Mouse (Mus musculus) heart, embryonic 10.5 days (tissue): ENCODE measurements around the gene Olfr597. TPM values are rescaled to one million over a fixed set of nuclear protein-coding genes. Genes with fewer than 3 reads are reported as not detected.
A peak's percentile ranks its signal among the peaks of the same experiment; 100 is the strongest.
"Not testable (repeated sequence)": the region's sequence is repeated elsewhere in the genome, so short reads cannot be mapped to it uniquely, and the experiment has no call there.

Experiments
- DNase-seq: peaks from one replicate; pipeline ENCODE4 v3.0.0-alpha.2; 2017; ENCODE audit warnings: low spot score
- H3K27ac ChIP-seq: fragments of 300-500 bp; sonication (generic); 2 replicates; pipeline ENCODE4 v1.5.1; 2016; ENCODE audit warnings: mild to moderate bottlenecking
- H3K27me3 ChIP-seq: fragments of 300-500 bp; sonication (generic); 2 replicates; pipeline ENCODE4 v1.6.1; 2016; ENCODE audit warnings: mild to moderate bottlenecking; ENCODE audit not compliant: poor library complexity, insufficient read depth, severe bottlenecking
- H3K36me3 ChIP-seq: fragments of 300-500 bp; sonication (generic); 2 replicates; pipeline ENCODE4 v1.6.1; 2016; ENCODE audit warnings: mild to moderate bottlenecking, moderate library complexity
- H3K4me1 ChIP-seq: fragments of 300-500 bp; sonication (generic); 2 replicates; pipeline ENCODE4 v1.6.1; 2016; ENCODE audit warnings: mild to moderate bottlenecking
- H3K4me3 ChIP-seq: fragments of 300-500 bp; sonication (generic); 2 replicates; pipeline ENCODE4 v1.5.1; 2016; ENCODE audit warnings: mild to moderate bottlenecking, moderate library complexity
- H3K9me3 ChIP-seq: fragments of 300-500 bp; sonication (generic); 2 replicates; pipeline ENCODE4 v1.6.1; 2016; ENCODE audit warnings: mild to moderate bottlenecking, moderate library complexity
- WGBS: fragments of 180-500 bp; shearing (Covaris S2); methylation state at CpG from one replicate; pipeline ENCODE4 v1.1.7; 2016; 5-methylcytosine and 5-hydroxymethylcytosine counted together
- microRNA-seq: library from miRNA; unstranded; fragments of <30 nt; microRNA quantifications from one replicate; pipeline ENCODE4, GENCODE M21; 2017
- polyA plus RNA-seq: library from polyadenylated mRNA; unstranded; fragments of >200 nt; fragmentation: Nextera tagmentation; extraction: Ambion mirVana; gene quantifications from 2 replicates; pipeline ENCODE4 v1.2.1, GENCODE M21; 2016

Olfr597 gene
- not detected in 2 replicates for polyA plus RNA-seq

GRCm38 (mm10) chr7:103316015-103316414, at the start of gene Olfr597:
Gene Olfr597 (plus strand): TSS chr7:103316315.
- not testable (repeated sequence) for H3K27me3 ChIP-seq, H3K9me3 ChIP-seq, DNase-seq, H3K36me3 ChIP-seq, H3K4me3 ChIP-seq, H3K27ac ChIP-seq, H3K4me1 ChIP-seq
- 82% methylated on average over 2 of the region's 2 CpGs for WGBS

- DNase-seq: peak; percentile 62
- 73% methylated on average over 2 of the region's 2 CpGs for WGBS
- H3K4me3 ChIP-seq, H3K36me3 ChIP-seq, H3K27ac ChIP-seq, H3K9me3 ChIP-seq, H3K27me3 ChIP-seq, H3K4me1 ChIP-seq: not testable (repeated sequence)
Measured at GRCm38 (mm10) chr7:103305348-103305747, 10.8 kb upstream of the Olfr597 start, which contains the start of gene Olfr596. Gene Olfr596 (plus strand): TSS chr7:103305648.

- Histone ChIP-seq H3K9me3 (no peaks in the 10 kb centered on the region), H3K36me3 (no peaks in the 10 kb centered on the region), H3K27ac (no peak within 1 kb of the TSS), H3K4me3 (no peak within 1 kb of the TSS), H3K4me1 (no peaks in the 10 kb centered on the region), H3K27me3 (no peaks in the 10 kb centered on the region)
- no peak for DNase-seq
Measured at GRCm38 (mm10) chr7:103323268-103323667, 7.2 kb downstream of the Olfr597 start, which contains the start of gene Olfr598. Gene Olfr598 (plus strand): TSS chr7:103323568.

GRCm38 (mm10) chr7:103335617-103336016, 19.5 kb downstream of the Olfr597 start, which contains the start of gene Olfr599:
Gene Olfr599 (plus strand): TSS chr7:103335917.
- WGBS: 79% methylated on average over 1 of the region's 1 CpGs
- Histone ChIP-seq H3K4me1 (no peaks in the 10 kb centered on the region), H3K27ac (no peak within 1 kb of the TSS), H3K27me3 (no peaks in the 10 kb centered on the region), H3K36me3 (no peaks in the 10 kb centered on the region), H3K4me3 (no peak within 1 kb of the TSS), H3K9me3 (no peaks in the 10 kb centered on the region)
- DNase-seq: no peak

- H3K27me3 ChIP-seq: no peaks in the 10 kb centered on the region
- no peak within 1 kb of the TSS for H3K27ac ChIP-seq
- H3K36me3 ChIP-seq: no peaks in the 10 kb centered on the region
- no peaks in the 10 kb centered on the region for H3K9me3 ChIP-seq
- H3K4me1 ChIP-seq: no peaks in the 10 kb centered on the region
- DNase-seq: no peak
- no peak within 1 kb of the TSS for H3K4me3 ChIP-seq
Measured at GRCm38 (mm10) chr7:103349569-103349968, 33.5 kb downstream of the Olfr597 start, which contains the start of gene Olfr600. Gene Olfr600 (minus strand): TSS chr7:103349669.

- Histone ChIP-seq H3K27ac (no peak within 1 kb of the TSS), H3K9me3 (no peaks in the 10 kb centered on the region), H3K27me3 (no peaks in the 10 kb centered on the region), H3K4me3 (no peak within 1 kb of the TSS), H3K36me3 (no peaks in the 10 kb centered on the region), H3K4me1 (no peaks in the 10 kb centered on the region)
- no peak for DNase-seq
- WGBS: 72% methylated on average over 1 of the region's 1 CpGs
Measured at GRCm38 (mm10) chr7:103362555-103362954, 46.4 kb downstream of the Olfr597 start, which contains the start of gene Olfr601. Gene Olfr601 (minus strand): TSS chr7:103362655.

Small RNA genes lying within 50 kb of the gene (microRNA-seq; reads per million reads assigned to microRNA genes)
- not detected for gene Gm23550

Other genes with a start within 250 kb of the Olfr597 start
- not detected in 2 replicates for gene Olfr584, start 234.4 kb upstream of the Olfr597 start, polyA plus RNA-seq
- gene Olfr585, start 218.6 kb upstream of the Olfr597 start, polyA plus RNA-seq: not detected in 2 replicates
- gene Olfr586, start 190.7 kb upstream of the Olfr597 start, polyA plus RNA-seq: not detected in 2 replicates
- gene Olfr588-ps1, start 175.4 kb upstream of the Olfr597 start, polyA plus RNA-seq: not detected in 2 replicates
- gene Olfr589, start 160.0 kb upstream of the Olfr597 start, polyA plus RNA-seq: not detected in 2 replicates
- gene Olfr591, start 138.0 kb upstream of the Olfr597 start, polyA plus RNA-seq: not detected in 2 replicates
- not detected in 2 replicates for gene Olfr592, start 131.5 kb upstream of the Olfr597 start, polyA plus RNA-seq
- gene Olfr593, start 104.5 kb upstream of the Olfr597 start, polyA plus RNA-seq: not detected in 2 replicates
- gene Olfr594, start 99.3 kb upstream of the Olfr597 start, polyA plus RNA-seq: not detected in 2 replicates
- gene Usp17ld, start 63.8 kb upstream of the Olfr597 start, polyA plus RNA-seq: not detected in 2 replicates
- gene Olfr596, start 10.7 kb upstream of the Olfr597 start, polyA plus RNA-seq: not detected in 2 replicates
- not detected in 2 replicates for gene Olfr598, start 7.3 kb downstream of the Olfr597 start, polyA plus RNA-seq
- not detected in 2 replicates for gene Olfr599, start 19.6 kb downstream of the Olfr597 start, polyA plus RNA-seq
- not detected in 2 replicates for gene Olfr600, start 33.4 kb downstream of the Olfr597 start, polyA plus RNA-seq
- not detected in 2 replicates for gene Olfr601, start 46.3 kb downstream of the Olfr597 start, polyA plus RNA-seq
- not detected in 2 replicates for gene Olfr603, start 69.9 kb downstream of the Olfr597 start, polyA plus RNA-seq
- gene Usp17lc, start 98.8 kb downstream of the Olfr597 start, polyA plus RNA-seq: not detected in 2 replicates
- gene Olfr605, start 129.1 kb downstream of the Olfr597 start, polyA plus RNA-seq: not detected in 2 replicates
- gene Olfr606, start 132.7 kb downstream of the Olfr597 start, polyA plus RNA-seq: not detected in 2 replicates
- not detected in 2 replicates for gene Olfr607, start 147.8 kb downstream of the Olfr597 start, polyA plus RNA-seq
- 0.14 TPM in 1 of 2 replicates, not detected in the other for gene Olfr608, start 153.6 kb downstream of the Olfr597 start, polyA plus RNA-seq
- not detected in 2 replicates for gene Olfr609, start 181.7 kb downstream of the Olfr597 start, polyA plus RNA-seq
- not detected in 2 replicates for gene Olfr610, start 195.8 kb downstream of the Olfr597 start, polyA plus RNA-seq
- not detected in 2 replicates for gene Olfr611, start 204.5 kb downstream of the Olfr597 start, polyA plus RNA-seq
- not detected in 2 replicates for gene Olfr612, start 226.4 kb downstream of the Olfr597 start, polyA plus RNA-seq
- gene Olfr613, start 231.8 kb downstream of the Olfr597 start, polyA plus RNA-seq: not detected in 2 replicates
- not detected in 2 replicates for gene Olfr615, start 239.8 kb downstream of the Olfr597 start, polyA plus RNA-seq